Mouse (Mus musculus): ENCODE results near the gene Gm43064. TPM values are rescaled to one million over a fixed set of nuclear protein-coding genes. Genes with fewer than 3 reads are reported as not detected.

Gm43064 gene
- polyA plus RNA-seq (2015; fragmentation: Nextera tagmentation; extraction: Ambion mirVana): 0.70 and 1.1 TPM in 2 replicates

DNA sequence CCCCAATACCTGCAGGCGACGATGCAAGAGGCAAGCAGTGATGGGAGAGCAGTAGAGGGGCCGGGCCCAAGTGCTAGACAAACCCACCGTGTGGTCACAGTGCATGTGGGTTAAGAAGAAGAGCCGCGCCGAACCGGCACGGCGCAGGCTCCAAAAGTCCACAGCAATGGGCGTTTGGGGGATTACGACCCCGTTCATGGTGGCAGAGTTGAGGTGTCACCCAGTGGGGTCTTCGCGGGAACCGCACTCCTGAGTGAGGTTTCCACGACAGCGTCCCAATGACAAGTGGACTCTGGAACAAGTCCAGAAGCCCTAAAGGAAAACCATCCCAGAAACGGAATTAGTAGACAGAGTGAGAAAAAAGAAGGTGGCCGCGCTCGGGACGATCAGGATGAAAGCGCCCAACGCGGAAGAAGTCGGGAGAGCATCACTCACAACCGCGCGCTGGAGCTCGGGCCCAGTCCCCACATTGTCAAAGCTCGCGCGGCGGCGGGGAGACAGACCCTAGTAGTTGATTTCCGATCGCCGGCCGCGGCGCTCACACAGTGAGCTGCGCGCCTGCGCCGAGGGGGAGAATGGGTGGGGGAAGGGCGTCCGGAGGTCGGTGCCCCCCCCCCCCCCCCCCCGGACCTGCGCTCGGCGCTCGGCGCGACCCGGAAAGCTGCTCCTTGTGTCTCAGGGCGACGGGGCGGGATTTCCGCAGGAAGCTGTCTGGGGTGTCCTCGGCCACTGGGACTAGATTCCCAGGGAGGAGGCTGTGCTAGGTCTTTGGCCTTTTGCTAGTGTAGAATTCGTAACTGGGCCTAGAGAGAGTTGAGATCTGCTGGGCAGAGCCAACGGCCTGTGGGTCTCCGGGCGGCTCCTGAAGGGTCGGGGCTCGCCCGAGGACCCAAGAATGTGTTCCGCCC is at the start of gene Gm43064, which contains the start of the genes Dclre1b and Ap4b1:
TSS of gene Gm43064 (plus strand) at position 683 of the 908 bp plus-strand sequence.
TSS of gene Dclre1b (minus strand) at position 554 of the 908 bp plus-strand sequence.
TSS of gene Ap4b1 (plus strand) at position 630 of the 908 bp plus-strand sequence.
- peaks cover 26% of the 10 kb centered on the region for H3K36me3 ChIP-seq (ENCODE audit: control insufficient read depth, insufficient read depth)
- no peaks in the 10 kb centered on the region for H3K9me3 ChIP-seq (replicated peaks; ENCODE audit: control insufficient read depth, low read length)
- peak within 1 kb of the TSS; percentile 76 for H3K4me2 ChIP-seq (ENCODE audit: low read depth, low read length)
- H3K9ac ChIP-seq (ENCODE audit: low read depth, low read length): peak within 1 kb of the TSS; percentile 96
- peak within 1 kb of the TSS; percentile 99 for H3K27ac ChIP-seq (ENCODE audit: low read length)
- WGBS (ENCODE audit: insufficient replicate concordance): under 1% methylated on average over 59 of the region's 70 CpGs
- H3K4me1 ChIP-seq (ENCODE audit: control insufficient read depth, low read depth, low read length): peaks cover 42% of the 10 kb centered on the region
- peak within 1 kb of the TSS; percentile 94 for H3K4me3 ChIP-seq (ENCODE audit: low read depth, low read length)
- H3K27me3 ChIP-seq (ENCODE audit: control insufficient read depth, insufficient read depth, low read depth, low read length): no peaks in the 10 kb centered on the region
- ATAC-seq (ENCODE audit: low read depth): peak; percentile 86

GRCm38 (mm10) chr3:103766789-103767188 is 42.6 kb upstream of the Gm43064 start:
- peaks cover 77% of the 10 kb centered on the region for H3K36me3 ChIP-seq (ENCODE audit: control insufficient read depth, insufficient read depth)
- 79% methylated on average over 3 of the region's 3 CpGs for WGBS (ENCODE audit: insufficient replicate concordance)
- H3K9me3 ChIP-seq (replicated peaks; ENCODE audit: control insufficient read depth, low read length): no peaks in the 10 kb centered on the region

GRCm38 (mm10) chr3:103771531-103772130 is 37.7 kb upstream of the Gm43064 start:
- Histone ChIP-seq H3K4me1 (ENCODE audit: control insufficient read depth, low read depth, low read length) (peaks cover 2% of the 10 kb centered on the region), H3K9me3 (replicated peaks; ENCODE audit: control insufficient read depth, low read length) (no peaks in the 10 kb centered on the region), H3K4me2 (ENCODE audit: low read depth, low read length) (no peak overlapping the region), H3K27me3 (ENCODE audit: control insufficient read depth, insufficient read depth, low read depth, low read length) (no peaks in the 10 kb centered on the region), H3K4me3 (ENCODE audit: low read depth, low read length) (no peak overlapping the region), H3K27ac (ENCODE audit: low read length) (no peak overlapping the region), H3K36me3 (ENCODE audit: control insufficient read depth, insufficient read depth) (peaks cover 67% of the 10 kb centered on the region), H3K9ac (ENCODE audit: low read depth, low read length) (no peak overlapping the region)
- ATAC-seq (ENCODE audit: low read depth): no peak
- 70% methylated on average over 9 of the region's 9 CpGs for WGBS (ENCODE audit: insufficient replicate concordance)

More at GRCm38 (mm10) chr3:103766789-103767188, 42.6 kb upstream of the Gm43064 start:
- Histone ChIP-seq H3K9ac (ENCODE audit: low read depth, low read length) (no peak overlapping the region), H3K4me2 (ENCODE audit: low read depth, low read length) (no peak overlapping the region), H3K4me3 (ENCODE audit: low read depth, low read length) (no peak overlapping the region), H3K27me3 (ENCODE audit: control insufficient read depth, insufficient read depth, low read depth, low read length) (no peaks in the 10 kb centered on the region), H3K4me1 (ENCODE audit: control insufficient read depth, low read depth, low read length) (no peaks in the 10 kb centered on the region), H3K27ac (ENCODE audit: low read length) (no peak overlapping the region)
- ATAC-seq (ENCODE audit: low read depth): no peak

DNA sequence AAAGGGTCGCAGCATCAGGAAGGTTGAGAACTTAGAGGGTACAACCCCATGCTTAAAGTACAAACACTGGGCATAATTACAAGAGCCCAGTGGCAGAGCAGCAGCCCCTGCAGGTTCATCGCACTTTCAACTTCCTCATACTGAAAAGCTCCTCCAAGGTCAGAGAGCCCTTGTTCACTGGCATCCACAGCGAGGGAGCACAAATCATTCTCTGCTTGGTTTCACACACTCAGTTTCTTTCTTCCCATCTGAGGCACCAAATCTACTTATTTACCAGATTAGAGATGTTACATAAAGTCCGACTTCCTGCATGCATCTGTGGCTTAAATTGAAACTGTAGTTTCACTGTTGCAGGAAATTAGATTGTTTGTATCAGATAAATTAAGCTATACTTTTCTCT is 36.5 kb upstream of the Gm43064 start:
- 54% methylated on average over 4 of the region's 4 CpGs for WGBS (ENCODE audit: insufficient replicate concordance)

DNA sequence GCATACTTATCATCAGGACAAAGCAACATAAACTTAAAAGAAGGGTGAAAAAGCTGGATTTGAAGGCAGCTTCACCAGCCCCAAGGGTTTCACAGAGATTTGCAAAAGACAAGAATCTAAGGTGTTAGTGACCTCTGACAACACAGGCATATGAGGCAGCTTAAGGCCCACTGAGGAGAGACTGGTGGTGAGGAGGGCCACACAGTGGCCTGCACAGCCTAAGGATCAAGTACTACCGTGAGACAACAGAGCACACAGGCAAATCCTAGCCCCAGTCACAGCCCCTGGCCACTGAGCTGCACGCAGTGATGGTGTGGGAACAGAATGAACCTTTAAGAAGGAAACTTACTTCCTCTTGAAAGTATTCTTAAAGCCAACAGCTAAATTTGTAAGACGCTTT is 35.9 kb upstream of the Gm43064 start:
- Histone ChIP-seq H3K27me3 (ENCODE audit: control insufficient read depth, insufficient read depth, low read depth, low read length) (no peaks in the 10 kb centered on the region), H3K9me3 (replicated peaks; ENCODE audit: control insufficient read depth, low read length) (no peaks in the 10 kb centered on the region), H3K9ac (ENCODE audit: low read depth, low read length) (no peak overlapping the region), H3K36me3 (ENCODE audit: control insufficient read depth, insufficient read depth) (peaks cover 69% of the 10 kb centered on the region), H3K4me2 (ENCODE audit: low read depth, low read length) (no peak overlapping the region), H3K27ac (ENCODE audit: low read length) (0 out of 2 replicates have a peak overlapping the region, but pooled peaks have one; percentile 8), H3K4me1 (ENCODE audit: control insufficient read depth, low read depth, low read length) (peaks cover 3% of the 10 kb centered on the region), H3K4me3 (ENCODE audit: low read depth, low read length) (no peak overlapping the region)
- 72% methylated on average over 3 of the region's 3 CpGs for WGBS (ENCODE audit: insufficient replicate concordance)
- no peak for ATAC-seq (ENCODE audit: low read depth)

More for the DNA sequence above, 36.5 kb upstream of the Gm43064 start:
- H3K4me3 ChIP-seq (ENCODE audit: low read depth, low read length): no peak overlapping the region
- no peak overlapping the region for H3K4me2 ChIP-seq (ENCODE audit: low read depth, low read length)
- H3K9ac ChIP-seq (ENCODE audit: low read depth, low read length): no peak overlapping the region
- peaks cover 2% of the 10 kb centered on the region for H3K4me1 ChIP-seq (ENCODE audit: control insufficient read depth, low read depth, low read length)
- ATAC-seq (ENCODE audit: low read depth): no peak
- H3K27ac ChIP-seq (ENCODE audit: low read length): no peak overlapping the region
- peaks cover 71% of the 10 kb centered on the region for H3K36me3 ChIP-seq (ENCODE audit: control insufficient read depth, insufficient read depth)
- no peaks in the 10 kb centered on the region for H3K27me3 ChIP-seq (ENCODE audit: control insufficient read depth, insufficient read depth, low read depth, low read length)
- H3K9me3 ChIP-seq (replicated peaks; ENCODE audit: control insufficient read depth, low read length): no peaks in the 10 kb centered on the region

DNA sequence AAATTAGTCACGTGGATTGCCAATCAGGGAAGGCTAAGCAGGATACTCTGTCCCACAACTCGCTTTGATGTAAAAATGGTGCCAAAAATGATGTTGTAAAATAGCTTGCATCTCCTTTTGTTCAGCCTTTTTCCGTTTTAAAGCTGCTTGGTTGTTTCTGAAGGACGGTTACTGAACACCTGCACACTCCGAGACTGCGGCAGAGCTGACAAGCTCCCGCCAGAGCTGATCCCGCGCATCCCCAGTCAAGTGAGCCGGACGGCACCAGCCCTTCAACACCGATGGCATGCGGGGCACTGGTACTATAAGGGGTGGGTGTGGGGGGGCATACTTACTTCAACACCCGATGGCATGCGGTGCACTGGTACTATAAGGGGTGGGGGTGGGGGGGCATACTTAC is 35.4 kb upstream of the Gm43064 start:
- Histone ChIP-seq H3K9me3 (replicated peaks; ENCODE audit: control insufficient read depth, low read length) (no peaks in the 10 kb centered on the region), H3K27me3 (ENCODE audit: control insufficient read depth, insufficient read depth, low read depth, low read length) (no peaks in the 10 kb centered on the region), H3K4me3 (ENCODE audit: low read depth, low read length) (no peak overlapping the region), H3K27ac (ENCODE audit: low read length) (no peak overlapping the region), H3K4me2 (ENCODE audit: low read depth, low read length) (no peak overlapping the region), H3K36me3 (ENCODE audit: control insufficient read depth, insufficient read depth) (peaks cover 65% of the 10 kb centered on the region), H3K9ac (ENCODE audit: low read depth, low read length) (no peak overlapping the region), H3K4me1 (ENCODE audit: control insufficient read depth, low read depth, low read length) (peaks cover 5% of the 10 kb centered on the region)
- 84% methylated on average over 15 of the region's 15 CpGs for WGBS (ENCODE audit: insufficient replicate concordance)
- no peak for ATAC-seq (ENCODE audit: low read depth)

GRCm38 (mm10) chr3:103777940-103778339 is 31.4 kb upstream of the Gm43064 start:
- ATAC-seq (ENCODE audit: low read depth): no peak
- H3K27ac ChIP-seq (ENCODE audit: low read length): no peak overlapping the region
- H3K36me3 ChIP-seq (ENCODE audit: control insufficient read depth, insufficient read depth): peaks cover 42% of the 10 kb centered on the region
- no peak overlapping the region for H3K9ac ChIP-seq (ENCODE audit: low read depth, low read length)
- no peak overlapping the region for H3K4me3 ChIP-seq (ENCODE audit: low read depth, low read length)
- WGBS (ENCODE audit: insufficient replicate concordance): 76% methylated on average over 11 of the region's 11 CpGs
- peaks cover 18% of the 10 kb centered on the region for H3K4me1 ChIP-seq (ENCODE audit: control insufficient read depth, low read depth, low read length)
- H3K9me3 ChIP-seq (replicated peaks; ENCODE audit: control insufficient read depth, low read length): no peaks in the 10 kb centered on the region
- no peaks in the 10 kb centered on the region for H3K27me3 ChIP-seq (ENCODE audit: control insufficient read depth, insufficient read depth, low read depth, low read length)
- H3K4me2 ChIP-seq (ENCODE audit: low read depth, low read length): no peak overlapping the region

GRCm38 (mm10) chr3:103778660-103779059 is 30.7 kb upstream of the Gm43064 start:
- H3K27ac ChIP-seq (ENCODE audit: low read length): no peak overlapping the region
- H3K9ac ChIP-seq (ENCODE audit: low read depth, low read length): no peak overlapping the region
- no peaks in the 10 kb centered on the region for H3K9me3 ChIP-seq (replicated peaks; ENCODE audit: control insufficient read depth, low read length)
- no peak for ATAC-seq (ENCODE audit: low read depth)
- peaks cover 20% of the 10 kb centered on the region for H3K4me1 ChIP-seq (ENCODE audit: control insufficient read depth, low read depth, low read length)
- WGBS (ENCODE audit: insufficient replicate concordance): 59% methylated on average over 6 of the region's 6 CpGs
- H3K27me3 ChIP-seq (ENCODE audit: control insufficient read depth, insufficient read depth, low read depth, low read length): no peaks in the 10 kb centered on the region
- no peak overlapping the region for H3K4me3 ChIP-seq (ENCODE audit: low read depth, low read length)
- H3K36me3 ChIP-seq (ENCODE audit: control insufficient read depth, insufficient read depth): peaks cover 36% of the 10 kb centered on the region
- H3K4me2 ChIP-seq (ENCODE audit: low read depth, low read length): no peak overlapping the region

DNA sequence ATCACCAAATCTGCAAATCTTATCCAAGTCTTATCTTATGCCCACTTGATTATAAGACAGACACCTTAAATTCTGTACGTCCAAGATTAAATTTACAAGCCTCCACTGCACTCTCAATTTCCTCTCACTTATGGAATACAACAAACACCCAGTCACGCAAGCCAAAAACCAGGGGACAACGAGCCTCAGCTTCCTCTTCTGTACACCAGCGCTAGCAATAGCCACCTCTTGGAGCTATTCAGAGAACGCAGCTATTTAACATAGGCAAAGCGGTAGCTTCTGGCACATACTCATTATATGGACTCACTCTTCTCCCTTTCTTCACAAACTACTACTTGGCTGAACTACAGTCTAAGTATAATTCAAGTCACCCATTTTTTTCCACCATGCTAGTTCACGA is 30.2 kb upstream of the Gm43064 start:
- Histone ChIP-seq H3K36me3 (ENCODE audit: control insufficient read depth, insufficient read depth) (peaks cover 31% of the 10 kb centered on the region), H3K4me1 (ENCODE audit: control insufficient read depth, low read depth, low read length) (peaks cover 26% of the 10 kb centered on the region), H3K27ac (ENCODE audit: low read length) (no peak overlapping the region), H3K4me2 (ENCODE audit: low read depth, low read length) (no peak overlapping the region), H3K9me3 (replicated peaks; ENCODE audit: control insufficient read depth, low read length) (no peaks in the 10 kb centered on the region), H3K27me3 (ENCODE audit: control insufficient read depth, insufficient read depth, low read depth, low read length) (no peaks in the 10 kb centered on the region), H3K4me3 (ENCODE audit: low read depth, low read length) (no peak overlapping the region), H3K9ac (ENCODE audit: low read depth, low read length) (no peak overlapping the region)
- WGBS (ENCODE audit: insufficient replicate concordance): 42% methylated on average over 7 of the region's 7 CpGs
- no peak for ATAC-seq (ENCODE audit: low read depth)
